Mouse (Mus musculus): ENCODE results near the gene Art1.

Gene Art1

DNA sequence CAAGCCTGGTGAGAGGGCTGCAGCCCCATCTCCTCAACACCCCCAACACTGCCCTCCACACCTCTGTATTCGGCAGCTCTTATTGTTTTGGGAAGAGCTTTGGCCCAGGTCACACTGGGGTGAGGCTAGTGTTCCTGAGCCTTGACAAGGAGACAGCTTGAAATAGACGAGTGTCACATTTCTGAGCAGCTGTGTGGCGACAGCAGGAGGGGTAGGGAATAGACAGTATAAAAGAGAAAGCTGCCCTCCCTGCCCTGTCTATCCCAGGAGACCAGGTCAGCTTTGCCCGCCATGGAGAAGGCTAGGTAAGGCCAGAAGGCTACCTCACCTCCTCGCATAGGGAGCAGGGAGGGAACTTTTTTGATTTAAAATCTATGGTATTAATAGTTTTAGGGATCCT is at the start of gene Art1:
Art1 (plus strand) TSS at position 257 of the 400 bp plus-strand sequence.
- no peak for DNase-seq (ENCODE audit: inconsistent ontology term)

DNA sequence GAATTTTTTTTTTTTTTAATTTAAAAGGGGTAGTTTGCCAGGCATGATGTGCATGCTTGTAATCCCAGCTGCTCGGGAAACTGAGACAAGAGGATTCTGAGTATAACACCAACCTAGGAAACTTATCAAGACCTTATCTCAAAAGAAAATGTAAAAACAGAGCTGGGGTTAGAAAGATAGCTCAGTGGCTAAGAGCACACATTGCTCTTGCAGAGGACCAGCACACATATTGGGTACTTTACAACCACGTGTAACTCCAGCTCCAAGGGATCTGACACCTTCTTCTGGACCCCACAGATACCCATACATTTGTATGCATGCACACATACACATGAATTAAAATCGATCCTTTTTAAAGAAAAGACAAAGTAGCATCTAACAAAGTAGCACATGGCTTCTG is 40.2 kb upstream of the Art1 start:
- DNase-seq (ENCODE audit: inconsistent ontology term): no peak

- DNase-seq (ENCODE audit: inconsistent ontology term): no peak
Measured at GRCm38 (mm10) chr7:102062203-102062602, 39.3 kb upstream of the Art1 start.

GRCm38 (mm10) chr7:102063891-102064290 is 37.7 kb upstream of the Art1 start:
- no peak for DNase-seq (ENCODE audit: inconsistent ontology term)

DNA sequence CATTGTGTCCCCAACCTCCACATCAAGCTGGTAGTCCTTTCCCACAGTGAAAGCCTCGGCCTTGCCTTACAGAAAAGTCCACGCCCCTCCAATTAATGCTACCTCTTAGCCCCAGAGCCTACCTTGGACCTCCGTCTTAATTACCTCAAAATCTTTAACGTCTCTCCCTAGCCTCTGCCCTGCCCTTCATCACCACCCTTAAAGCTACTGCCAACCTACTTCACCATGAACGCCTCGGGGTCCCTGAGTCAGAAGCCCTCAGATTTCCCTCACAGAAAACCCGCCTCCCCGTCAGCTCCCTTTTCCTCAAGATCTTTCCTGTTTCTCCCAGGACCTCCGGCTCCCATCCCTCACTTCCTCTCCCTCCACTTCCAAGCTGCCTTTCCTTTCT is 36.9 kb upstream of the Art1 start:
- DNase-seq (ENCODE audit: inconsistent ontology term): no peak

DNA sequence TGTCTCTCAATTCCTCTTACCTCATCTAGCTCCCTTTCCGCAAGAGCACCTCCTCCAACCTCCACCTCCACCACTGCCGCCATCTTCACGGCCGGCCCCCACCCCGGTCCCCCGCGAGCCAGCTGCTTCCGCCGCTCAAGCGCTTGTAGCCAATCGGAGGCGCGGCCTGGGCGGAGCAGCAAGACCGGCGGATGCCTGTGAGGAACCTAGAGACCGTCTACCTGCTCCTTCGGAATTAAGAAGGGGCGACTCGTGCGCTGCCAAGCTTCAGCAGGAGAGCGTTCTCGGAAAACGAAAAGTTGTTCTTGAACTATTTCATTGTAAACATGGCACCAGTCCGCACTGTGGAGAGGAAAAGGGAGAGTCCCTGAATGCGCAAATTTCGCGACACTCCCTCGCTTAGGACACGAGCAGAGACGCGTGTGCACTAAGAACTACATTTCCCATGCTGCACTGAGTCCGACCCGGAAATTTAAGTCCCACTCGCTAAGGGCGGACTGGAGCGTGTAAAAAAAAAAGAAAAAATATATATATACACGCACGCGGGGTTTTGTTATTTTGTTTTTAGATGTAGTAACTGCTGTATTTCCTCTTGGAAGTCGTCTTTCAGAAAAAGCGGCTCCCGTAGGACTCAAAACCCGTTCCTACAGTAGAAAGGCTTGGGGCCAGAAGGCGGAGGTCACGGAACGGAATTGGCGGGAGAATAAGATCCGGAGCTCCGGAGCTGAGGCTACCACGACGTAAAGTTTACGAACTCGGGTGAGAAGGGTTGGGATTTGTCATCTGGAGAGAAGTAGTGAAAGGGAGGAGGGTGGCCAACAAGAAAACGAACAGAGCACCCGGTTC is 36.3 kb upstream of the Art1 start, which contains the start of the genes Rnf121, Xndc1 and Xntrpc:
Rnf121 (minus strand) TSS at position 424 of the 846 bp plus-strand sequence.
Xndc1 (plus strand) TSS at position 466 of the 846 bp plus-strand sequence.
Xntrpc (plus strand) TSS at position 668 of the 846 bp plus-strand sequence.
- DNase-seq (ENCODE audit: inconsistent ontology term): peak; percentile 94

- no peak for DNase-seq (ENCODE audit: inconsistent ontology term)
Measured at GRCm38 (mm10) chr7:102066363-102066762, 35.2 kb upstream of the Art1 start.

DNA sequence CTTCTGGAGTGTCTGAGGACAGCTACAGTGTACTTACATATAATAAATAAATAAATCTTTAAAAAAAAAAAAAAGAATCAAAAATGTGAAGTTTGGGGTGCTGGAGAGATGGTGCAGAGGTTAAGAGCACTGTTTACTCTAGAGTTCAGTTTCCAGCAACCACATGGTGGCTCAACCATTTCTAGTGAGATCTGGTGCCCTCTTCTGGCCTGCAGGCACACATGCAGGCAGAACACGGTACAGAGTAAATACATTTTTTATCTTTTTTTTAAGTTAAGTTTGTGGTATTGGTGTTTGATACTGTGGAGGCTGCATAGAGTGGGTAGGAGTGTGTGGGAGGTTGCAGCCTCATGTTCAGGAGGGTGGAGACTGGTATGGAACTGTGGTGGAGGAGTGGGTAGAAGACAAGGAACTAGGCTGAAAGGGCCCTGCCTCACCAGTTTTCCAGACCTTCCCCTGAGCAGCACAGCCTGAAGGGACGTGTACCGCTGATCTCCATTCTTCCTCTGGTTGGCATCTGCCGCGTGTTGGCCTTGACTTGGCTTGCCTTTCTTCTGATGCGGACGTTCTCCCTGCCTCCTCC is 24.7 kb upstream of the Art1 start:
- no peak for DNase-seq (ENCODE audit: inconsistent ontology term)

DNA sequence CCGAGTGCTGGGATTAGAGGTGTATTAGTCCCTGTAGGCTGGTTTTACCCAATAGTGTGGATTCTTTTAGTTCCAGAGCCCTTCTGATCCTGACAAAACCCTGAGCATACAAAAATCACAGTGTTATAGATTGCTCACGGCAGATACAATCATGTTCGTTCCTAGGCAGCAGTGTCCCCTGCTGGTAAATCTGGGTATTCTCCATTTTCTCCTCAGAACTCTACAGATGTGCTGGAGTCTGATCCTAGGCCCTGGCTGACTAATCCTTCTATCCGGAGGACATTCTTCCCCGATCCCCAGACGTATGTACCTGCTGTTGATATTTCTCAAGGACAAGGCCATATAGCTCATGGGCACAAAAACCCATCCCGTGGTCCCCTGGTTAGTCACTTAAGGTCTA is 23.0 kb upstream of the Art1 start:
- DNase-seq (ENCODE audit: inconsistent ontology term): peak; percentile 38

DNA sequence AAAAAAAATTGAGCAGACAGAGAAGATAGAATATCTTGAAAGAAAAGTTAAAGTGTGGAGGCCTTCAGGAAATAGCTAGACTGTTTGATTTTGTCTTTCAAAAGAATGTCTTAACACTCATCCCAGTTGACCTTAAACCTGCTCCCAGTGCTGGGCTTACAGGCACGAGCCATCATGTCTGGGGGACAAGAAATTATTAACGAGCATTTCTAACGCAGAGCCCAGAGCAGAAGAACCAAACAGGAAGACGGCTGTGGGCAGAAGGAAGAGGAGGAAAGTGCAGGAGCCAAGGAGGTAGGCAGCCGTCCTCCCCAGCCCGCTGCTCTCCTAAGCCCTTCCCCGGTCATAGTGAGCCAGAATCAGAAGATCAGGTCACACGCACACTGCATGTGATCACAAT is 21.2 kb upstream of the Art1 start:
- DNase-seq (ENCODE audit: inconsistent ontology term): no peak

- no peak for DNase-seq (ENCODE audit: inconsistent ontology term)
Measured at GRCm38 (mm10) chr7:102081784-102082183, 19.8 kb upstream of the Art1 start.

GRCm38 (mm10) chr7:102082816-102083215 is 18.7 kb upstream of the Art1 start, which contains the start of gene Trpc2:
Gene Trpc2 (plus strand): TSS chr7:102083116.
- no peak for DNase-seq (ENCODE audit: inconsistent ontology term)

GRCm38 (mm10) chr7:102084041-102084696 is 17.4 kb upstream of the Art1 start:
- DNase-seq (ENCODE audit: inconsistent ontology term): no peak

DNA sequence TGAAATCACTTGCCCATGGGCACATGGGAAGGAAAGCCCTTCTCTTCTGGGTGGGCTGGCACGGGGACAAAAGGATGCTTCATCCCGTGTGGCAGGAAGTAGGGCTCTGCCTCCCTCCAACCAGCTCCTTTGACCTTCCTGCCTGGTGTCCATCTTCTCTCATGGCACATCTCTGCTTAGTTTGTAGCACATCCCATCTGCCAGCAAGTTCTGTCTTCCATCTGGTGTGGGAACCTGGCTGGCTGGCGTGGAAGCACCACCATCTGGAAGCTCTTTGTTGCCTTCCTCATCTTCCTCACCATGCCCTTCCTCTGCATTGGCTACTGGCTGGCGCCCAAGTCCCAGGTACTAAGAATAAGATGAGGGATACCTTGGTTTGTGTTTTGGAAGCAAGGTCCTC is 14.2 kb upstream of the Art1 start:
- DNase-seq (ENCODE audit: inconsistent ontology term): no peak

DNA sequence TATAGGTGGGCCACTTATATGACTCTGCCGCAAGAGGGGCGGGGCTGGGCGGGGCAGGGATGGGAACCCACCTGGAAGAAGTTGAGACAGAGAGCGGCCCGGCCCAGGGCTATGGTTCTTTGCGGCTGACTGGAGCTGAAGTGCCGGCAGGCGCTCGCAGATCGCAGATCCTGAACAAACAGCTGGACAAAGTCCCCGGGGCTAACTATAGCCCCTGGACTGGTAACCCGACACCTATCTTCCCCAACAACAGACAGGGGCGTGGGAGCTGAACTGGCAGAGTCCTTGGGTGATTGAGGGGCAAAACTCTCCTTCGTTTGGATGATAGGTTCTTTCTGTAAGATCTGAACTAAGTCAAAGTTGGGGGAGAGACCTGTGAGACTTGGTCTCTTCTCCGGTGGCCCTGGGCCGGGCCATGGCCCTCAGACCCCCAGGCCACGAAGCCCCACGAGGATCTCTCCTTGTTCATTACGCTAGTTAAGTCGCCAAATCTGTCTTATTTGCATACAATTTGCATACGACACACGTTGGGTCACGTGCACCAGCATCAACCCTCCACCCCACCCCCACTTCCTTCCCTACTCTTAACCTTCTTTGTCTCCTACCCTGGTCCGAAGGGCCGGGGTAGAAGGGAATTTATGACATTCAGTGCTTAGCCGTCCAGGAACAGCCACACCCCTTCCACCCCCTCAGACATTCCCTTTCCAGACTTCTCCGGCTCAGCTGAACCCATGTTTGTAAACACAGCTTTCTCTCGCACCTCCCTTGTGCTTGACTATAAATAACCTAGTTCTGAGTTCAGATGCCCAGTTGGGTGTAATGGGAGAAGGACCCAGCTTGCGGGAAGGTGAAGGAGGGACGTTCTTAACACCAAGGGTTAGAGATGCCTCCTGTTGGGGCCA is 1.5 kb upstream of the Art1 start:
- DNase-seq (ENCODE audit: inconsistent ontology term): peak; percentile 23

DNA sequence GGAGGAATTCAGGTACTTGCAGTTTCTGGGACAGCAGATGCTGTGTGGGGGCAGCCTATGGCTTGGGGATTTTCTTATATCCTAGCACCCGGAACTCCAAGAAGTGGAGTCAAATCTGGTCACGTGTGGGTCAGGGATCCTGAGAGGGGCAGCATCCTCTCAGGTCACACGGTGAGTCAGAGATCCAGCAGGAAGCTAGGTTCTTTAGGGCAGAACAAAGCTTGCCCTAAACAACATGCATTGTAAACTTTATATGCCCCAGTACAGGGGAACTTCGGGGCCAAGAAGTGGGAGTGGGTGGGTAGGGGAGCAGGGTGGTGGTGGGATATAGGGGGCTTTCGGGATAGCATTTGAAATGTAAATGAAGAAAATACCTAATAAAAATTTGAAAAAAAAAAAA is 675 bp upstream of the Art1 start:
- no peak for DNase-seq (ENCODE audit: inconsistent ontology term)

GRCm38 (mm10) chr7:102102241-102102640 is 698 bp downstream of the Art1 start:
- DNase-seq (ENCODE audit: inconsistent ontology term): no peak

GRCm38 (mm10) chr7:102102696-102103095 is 1.2 kb downstream of the Art1 start:
- DNase-seq (ENCODE audit: inconsistent ontology term): no peak

- no peak for DNase-seq (ENCODE audit: inconsistent ontology term)
Measured at GRCm38 (mm10) chr7:102103555-102103954, 2.0 kb downstream of the Art1 start.

DNA sequence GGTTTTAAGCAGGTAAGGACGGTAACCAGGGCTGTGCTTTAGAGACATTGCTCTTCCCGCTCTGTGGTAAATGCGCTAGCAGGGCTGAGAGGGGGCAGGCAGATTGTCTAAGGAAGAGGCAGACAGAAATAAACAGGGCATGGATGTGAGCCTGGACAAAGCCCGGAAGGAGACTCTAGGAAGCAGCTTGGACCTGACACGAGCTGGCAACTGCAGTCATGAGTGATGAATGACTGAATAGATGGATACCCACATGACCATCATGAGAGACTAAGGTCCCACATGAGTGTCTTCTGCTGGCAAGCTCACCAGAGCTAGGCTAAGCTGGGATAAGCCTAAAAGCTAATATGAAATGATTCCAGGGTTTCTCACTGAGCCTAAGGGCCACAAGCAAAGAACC is 2.6 kb downstream of the Art1 start:
- DNase-seq (ENCODE audit: inconsistent ontology term): no peak

- DNase-seq (ENCODE audit: inconsistent ontology term): no peak
Measured at GRCm38 (mm10) chr7:102106700-102107141, 5.2 kb downstream of the Art1 start.
